In genomic region chr15:49229063-49229462, GRCm38 (mm10) we compare ENCODE assay signal across 21 mouse cellular contexts.
DNase-seq lines count a peak whose midpoint lies in the region; ATAC-seq and TF ChIP-seq lines count a peak whose summit lies in the region.
"Had no signal": no experiment of that assay in that cellular context is flagged by ENCODE, and none has a peak within 500 bp of the region (broad histone marks: within the 10 kb centered on the region; RNA-seq: fewer than 3 reads in every experiment).

No protein-coding gene starts in this region.

- no peak for ATAC-seq in midbrain, postnatal 0 days (ENCODE audit: low FRiP score)
- ATAC-seq: forebrain, embryonic 13.5 days; forebrain, embryonic 15.5 days; forebrain, postnatal 0 days; Patski had no signal

- no peak for TF ChIP-seq CTCF in midbrain, postnatal 0 days (IDR thresholded peaks at IDR 0.05)

- no peaks in the 10 kb centered on the region for H3K27me3 ChIP-seq in midbrain, postnatal 0 days (ENCODE audit: insufficient read depth, low read length)
- H3K27me3 ChIP-seq: embryonic facial prominence, embryonic 12.5 days; forebrain, embryonic 13.5 days; forebrain, embryonic 15.5 days; Patski had no signal

- H3K9me3 ChIP-seq in midbrain, postnatal 0 days (ENCODE audit: low read length) = no peaks in the 10 kb centered on the region
- H3K9me3 ChIP-seq: embryonic facial prominence, embryonic 10.5 days; embryonic facial prominence, embryonic 12.5 days; forebrain, embryonic 13.5 days; forebrain, embryonic 15.5 days; G1E had no signal

- no peak overlapping the region for H3K27ac ChIP-seq in midbrain, postnatal 0 days (ENCODE audit: low read depth, low read length)
- H3K27ac ChIP-seq: embryonic facial prominence, embryonic 10.5 days; embryonic facial prominence, embryonic 12.5 days; forebrain, embryonic 13.5 days; forebrain, embryonic 15.5 days had no signal

- no peak overlapping the region for H3K4me3 ChIP-seq in midbrain, postnatal 0 days (ENCODE audit: low read depth, low read length)
- H3K4me3 ChIP-seq: embryonic facial prominence, embryonic 10.5 days; embryonic facial prominence, embryonic 12.5 days; forebrain, embryonic 13.5 days; forebrain, embryonic 15.5 days had no signal

- DNase-seq in ES-CJ7 (ENCODE audit: low read depth, low spot score) = peak; percentile 91
- DNase-seq in R1 (ENCODE audit: low read depth, low spot score) = peak; percentile 96
- DNase-seq in ZHBTc4 (ENCODE audit: low read depth, low spot score) = peak; percentile 90
- DNase-seq in left cerebral cortex, postnatal 36 days (ENCODE audit: low spot score in 2 of 2) = no peak
- no peak for DNase-seq in cerebellum, adult 9-10 months
- DNase-seq in midbrain, postnatal 0 days (ENCODE audit: low spot score) = no peak
- DNase-seq: adrenal gland, adult 2 months; adrenal gland, postnatal 10 days; adrenal gland, postnatal 25 days; cerebellum, adult 11 months; cerebellum, adult 18-20 months; cerebellum, adult 8-10 months; cerebellum, postnatal 10 days; cerebellum, postnatal 25 days; forebrain, postnatal 0 days had no signal

- no peaks in the 10 kb centered on the region for H3K4me1 ChIP-seq in midbrain, postnatal 0 days (ENCODE audit: insufficient read depth, low read length)
- H3K4me1 ChIP-seq: embryonic facial prominence, embryonic 10.5 days; embryonic facial prominence, embryonic 12.5 days; forebrain, embryonic 13.5 days; forebrain, embryonic 15.5 days had no signal

- intact Hi-C loops in left cerebral cortex, postnatal 36 days (cut with DNase I) = no loop called here

- no peak overlapping the region for H3K9ac ChIP-seq in midbrain, postnatal 0 days (replicated peaks; ENCODE audit: low read length, poor library complexity, severe bottlenecking)
- H3K9ac ChIP-seq: embryonic facial prominence, embryonic 12.5 days; forebrain, embryonic 13.5 days; forebrain, embryonic 15.5 days; forebrain, postnatal 0 days had no signal

- no peak overlapping the region for H3K4me2 ChIP-seq in midbrain, postnatal 0 days (ENCODE audit: low read depth, low read length, poor library complexity, severe bottlenecking)
- H3K4me2 ChIP-seq: embryonic facial prominence, embryonic 12.5 days; forebrain, embryonic 13.5 days; forebrain, embryonic 15.5 days had no signal

- no peaks in the 10 kb centered on the region for H3K36me3 ChIP-seq in midbrain, postnatal 0 days (ENCODE audit: insufficient read depth, low read length)
- H3K36me3 ChIP-seq: embryonic facial prominence, embryonic 10.5 days; embryonic facial prominence, embryonic 12.5 days; forebrain, embryonic 15.5 days; G1E had no signal

- WGBS in midbrain, postnatal 0 days = 8% methylated on average over 1 of the region's 1 CpGs

Comparison
In these comparisons a context has a peak if more than half of its experiments do, and no peak if none do; other contexts are left out.
1. DNase-seq: peak in ES-CJ7 (single experiment), R1 (single experiment) and ZHBTc4 (single experiment); none in left cerebral cortex, postnatal 36 days (0 of 2), cerebellum, adult 9-10 months (single experiment) and midbrain, postnatal 0 days (single experiment).